Comparison of ENCODE assay signal across 9 mouse cellular contexts in the genomic region with DNA sequence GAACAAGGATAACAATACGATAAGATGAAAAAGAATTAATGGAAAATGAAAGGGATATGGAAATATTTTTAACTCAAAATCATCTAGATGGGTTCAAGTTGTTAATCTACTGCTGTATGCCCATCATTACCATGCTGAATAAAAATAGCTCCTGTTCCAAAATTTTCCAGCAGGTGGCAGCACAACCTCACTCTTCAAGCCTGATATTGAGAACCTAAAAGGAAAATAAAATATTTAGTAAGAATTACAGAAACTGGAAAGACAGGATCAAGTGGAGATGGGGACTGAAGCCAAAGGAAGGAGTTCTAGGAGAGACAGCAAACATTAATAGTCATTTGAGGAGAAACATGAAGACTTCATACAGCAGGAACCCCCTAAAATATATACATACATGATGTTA.
A peak's percentile ranks its signal among the peaks of the same experiment; 100 is the strongest.
DNase-seq lines count a peak whose midpoint lies in the region; ATAC-seq lines count a peak whose summit lies in the region.
"Had no signal": no experiment of that assay in that cellular context is flagged by ENCODE, and none has a peak within 500 bp of the region (broad histone marks: within the 10 kb centered on the region; RNA-seq: fewer than 3 reads in every experiment).

No protein-coding gene starts in this region.

- no peak overlapping the region for H3K9ac ChIP-seq in midbrain, embryonic 15.5 days
- H3K9ac ChIP-seq: heart, embryonic 13.5 days had no signal

- H3K4me2 ChIP-seq in midbrain, embryonic 15.5 days = no peak overlapping the region
- H3K4me2 ChIP-seq: heart, embryonic 13.5 days had no signal

- no peaks in the 10 kb centered on the region for H3K36me3 ChIP-seq in midbrain, embryonic 15.5 days (replicated peaks)
- H3K36me3 ChIP-seq: heart, embryonic 13.5 days had no signal

- no peaks in the 10 kb centered on the region for H3K27me3 ChIP-seq in midbrain, embryonic 15.5 days (replicated peaks)
- H3K27me3 ChIP-seq: heart, embryonic 13.5 days had no signal

- WGBS in midbrain, embryonic 15.5 days = 7% methylated on average over 1 of the region's 1 CpGs

- ATAC-seq in midbrain, embryonic 15.5 days (replicated peaks) = 0 out of 2 replicates have a peak, but pooled peaks have one; percentile 78
- ATAC-seq in erythroid progenitor cell, adult 5-6 weeks (replicated peaks; ENCODE audit: low FRiP score, poor library complexity, severe bottlenecking) = no peak

- no peak overlapping the region for H3K4me3 ChIP-seq in midbrain, embryonic 15.5 days
- H3K4me3 ChIP-seq: heart, embryonic 13.5 days had no signal

- H3K9me3 ChIP-seq in midbrain, embryonic 15.5 days = no peaks in the 10 kb centered on the region
- H3K9me3 ChIP-seq: heart, embryonic 13.5 days had no signal

- H3K27ac ChIP-seq in midbrain, embryonic 15.5 days = no peak overlapping the region
- H3K27ac ChIP-seq: heart, embryonic 13.5 days had no signal

- DNase-seq in embryo, embryonic 10.5 days (ENCODE audit: low spot score) = peak; percentile 85
- no peak for DNase-seq in embryo, embryonic 10 days (ENCODE audit: low spot score)
- peak; percentile 64 for DNase-seq in 3T3-L1 (ENCODE audit: low read depth, low spot score)
- peak; percentile 16 for DNase-seq in c-Kit-positive CD71-positive TER-119-positive erythroid progenitor cells, embryonic 14.5 days (ENCODE audit: low spot score)
- DNase-seq in forelimb bud, embryonic 11.5 days (ENCODE audit: low read depth, low spot score) = peak; percentile 68
- DNase-seq in left cerebral cortex, adult 11 months (ENCODE audit: low spot score) = peak; percentile 24

- H3K4me1 ChIP-seq in midbrain, embryonic 15.5 days = no peaks in the 10 kb centered on the region
- H3K4me1 ChIP-seq: heart, embryonic 13.5 days had no signal
